Mouse (Mus musculus): ENCODE measurements around the gene Plin3. TPM values are rescaled to one million over a fixed set of nuclear protein-coding genes. Genes with fewer than 3 reads are reported as not detected.

Plin3 gene
- total RNA-seq (2017): 17.1 and 23.8 TPM in 2 replicates

DNA sequence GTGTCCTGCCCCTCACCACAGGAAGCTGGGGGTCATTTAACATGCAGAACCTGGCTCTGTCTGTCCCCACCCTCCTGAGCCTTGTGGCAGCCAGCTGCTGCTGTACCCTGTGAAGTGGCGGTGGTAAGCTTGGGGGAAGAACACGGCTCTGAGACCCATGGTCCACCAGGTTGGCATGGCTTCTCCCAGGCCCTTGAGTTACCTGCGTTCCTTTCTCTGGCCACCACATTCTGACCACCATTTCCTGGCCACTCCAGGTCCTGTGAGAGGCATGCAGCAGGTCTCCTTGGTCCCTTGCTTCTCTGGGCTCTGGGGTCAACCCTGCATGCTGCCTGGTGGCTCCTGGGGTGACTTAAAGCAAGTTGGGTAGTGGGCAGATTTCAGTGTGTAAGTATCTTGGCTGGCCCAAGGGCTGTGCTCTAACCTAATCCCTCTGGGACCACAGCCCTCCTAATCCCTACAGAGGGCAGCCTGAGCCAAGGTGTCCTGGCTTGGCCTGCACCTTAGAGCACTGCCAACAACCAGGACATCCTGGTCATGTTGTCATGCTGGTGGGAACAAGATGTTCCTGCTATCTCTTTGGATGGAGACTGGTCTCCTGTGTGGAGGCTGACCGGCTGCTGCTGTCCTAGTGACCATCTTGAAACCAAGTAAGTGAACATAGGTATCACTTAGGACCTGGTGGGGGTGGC, at the start of gene Plin3:
Plin3 (minus strand) TSS at position 343 of the 692 bp plus-strand sequence.
- no peak for ATAC-seq (replicated peaks in 1 of 2; ENCODE audit: insufficient read depth in 1 of 2, low FRiP score in 2 of 2, low TSS enrichment in 1 of 2, low read depth in 1 of 2, poor library complexity in 2 of 2, severe bottlenecking in 2 of 2)

DNA sequence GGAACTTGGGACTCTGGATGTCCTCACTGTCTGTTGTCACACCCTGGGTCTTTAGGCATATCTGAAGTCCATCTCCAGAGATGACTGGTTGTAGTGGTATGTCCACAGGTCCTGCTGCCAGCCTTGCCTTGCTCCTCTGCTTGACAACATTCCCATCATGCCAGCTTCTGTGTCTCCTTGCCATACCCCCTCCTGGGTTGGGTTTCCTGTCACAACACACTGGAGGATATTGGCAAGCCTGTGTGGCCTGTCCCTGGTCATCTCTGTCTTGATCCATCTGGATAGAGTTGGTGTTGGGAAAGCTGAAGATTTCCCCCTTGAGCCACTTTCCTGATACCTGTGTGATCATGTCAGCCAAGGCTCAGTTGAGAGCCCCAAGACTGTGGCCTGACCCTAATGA, 48.0 kb upstream of the Plin3 start:
- no peak for ATAC-seq (replicated peaks in 1 of 2; ENCODE audit: insufficient read depth in 1 of 2, low FRiP score in 2 of 2, low TSS enrichment in 1 of 2, low read depth in 1 of 2, poor library complexity in 2 of 2, severe bottlenecking in 2 of 2)

DNA sequence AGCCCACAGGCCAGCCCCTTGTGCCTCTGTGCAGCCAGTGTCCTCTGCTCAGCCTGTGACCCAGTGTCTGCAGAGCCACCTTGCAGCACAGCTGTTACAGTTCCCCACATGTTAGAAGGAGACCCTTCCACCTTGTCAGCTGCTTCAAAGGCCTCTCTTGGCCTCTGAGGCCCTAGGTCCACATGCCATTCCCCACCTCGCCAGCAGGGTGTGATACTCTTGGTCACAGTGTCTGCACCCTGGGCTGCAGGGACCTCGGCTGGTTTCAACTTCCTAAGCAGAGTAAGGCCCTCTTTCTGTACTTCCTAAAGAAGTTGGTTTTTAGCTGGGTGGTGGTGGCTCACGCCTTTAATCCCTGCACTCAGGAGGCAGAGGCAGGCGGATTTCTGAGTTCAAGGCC, 46.2 kb upstream of the Plin3 start:
- ATAC-seq (replicated peaks in 1 of 2; ENCODE audit: insufficient read depth in 1 of 2, low FRiP score in 2 of 2, low TSS enrichment in 1 of 2, low read depth in 1 of 2, poor library complexity in 2 of 2, severe bottlenecking in 2 of 2): peak; percentile 66 to 68

DNA sequence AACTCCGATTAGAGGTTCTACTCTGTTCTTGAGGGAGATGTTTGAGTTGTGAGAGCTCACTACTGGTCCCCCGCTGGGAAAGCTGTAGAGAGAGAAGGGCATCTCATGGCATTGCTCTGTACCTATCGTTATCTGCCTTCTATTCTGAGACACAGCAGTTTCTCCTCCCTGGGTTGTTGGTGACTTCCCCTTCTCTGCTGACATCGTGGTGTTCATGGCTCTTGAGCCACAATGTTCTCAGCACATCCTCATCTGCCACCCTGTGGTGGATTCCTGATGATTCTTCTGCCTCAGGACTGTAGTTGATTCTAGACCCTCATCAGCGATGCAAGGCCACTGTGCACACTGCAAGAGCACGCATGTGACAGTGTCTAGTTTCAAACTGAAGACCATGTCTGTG, 45.1 kb upstream of the Plin3 start:
- ATAC-seq (replicated peaks in 1 of 2; ENCODE audit: insufficient read depth in 1 of 2, low FRiP score in 2 of 2, low TSS enrichment in 1 of 2, low read depth in 1 of 2, poor library complexity in 2 of 2, severe bottlenecking in 2 of 2): peak; percentile 29 to 44; a peak in 2 of 4 replicates

DNA sequence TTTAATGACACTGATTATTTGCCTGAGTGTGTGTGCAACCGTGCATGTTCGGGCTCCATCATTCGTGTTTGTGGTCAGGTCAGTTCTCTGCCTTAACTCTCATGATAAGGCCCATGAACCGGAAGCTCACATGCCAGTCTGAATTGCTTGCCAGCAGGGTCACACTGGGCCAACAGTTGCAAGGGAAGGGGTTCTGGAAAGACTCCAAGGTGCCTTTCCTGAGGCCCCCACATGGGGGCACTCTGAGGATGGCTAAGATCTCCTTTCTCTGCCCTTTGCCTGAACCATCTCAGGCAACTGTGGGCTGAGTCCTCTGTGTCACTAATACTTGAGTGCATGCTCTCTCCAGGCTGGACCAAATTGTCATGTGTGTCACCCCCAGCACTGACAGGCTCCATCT, 44.5 kb upstream of the Plin3 start:
- peak; percentile 63 to 68 for ATAC-seq (replicated peaks in 1 of 2; ENCODE audit: insufficient read depth in 1 of 2, low FRiP score in 2 of 2, low TSS enrichment in 1 of 2, low read depth in 1 of 2, poor library complexity in 2 of 2, severe bottlenecking in 2 of 2)

DNA sequence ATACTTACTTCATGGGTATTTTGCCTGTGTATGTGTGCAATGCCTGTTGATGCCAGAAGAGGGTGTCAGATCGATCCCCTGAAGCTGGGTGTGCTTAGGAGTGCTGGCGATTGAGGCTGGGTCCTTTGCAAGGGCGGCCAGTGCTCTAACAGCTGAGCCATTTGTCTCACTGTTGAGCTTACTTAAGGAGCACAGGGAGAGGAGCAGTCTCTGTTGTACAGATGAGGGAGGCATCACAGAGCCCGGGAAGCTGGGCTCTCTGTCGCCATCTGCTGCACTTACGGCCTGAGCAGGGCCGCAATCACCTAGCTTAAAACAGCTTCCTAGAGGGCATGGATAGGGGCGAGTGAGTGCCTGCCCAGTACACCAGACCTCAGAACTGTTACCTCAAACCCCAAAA, 40.3 kb upstream of the Plin3 start:
- no peak for ATAC-seq (replicated peaks in 1 of 2; ENCODE audit: insufficient read depth in 1 of 2, low FRiP score in 2 of 2, low TSS enrichment in 1 of 2, low read depth in 1 of 2, poor library complexity in 2 of 2, severe bottlenecking in 2 of 2)

DNA sequence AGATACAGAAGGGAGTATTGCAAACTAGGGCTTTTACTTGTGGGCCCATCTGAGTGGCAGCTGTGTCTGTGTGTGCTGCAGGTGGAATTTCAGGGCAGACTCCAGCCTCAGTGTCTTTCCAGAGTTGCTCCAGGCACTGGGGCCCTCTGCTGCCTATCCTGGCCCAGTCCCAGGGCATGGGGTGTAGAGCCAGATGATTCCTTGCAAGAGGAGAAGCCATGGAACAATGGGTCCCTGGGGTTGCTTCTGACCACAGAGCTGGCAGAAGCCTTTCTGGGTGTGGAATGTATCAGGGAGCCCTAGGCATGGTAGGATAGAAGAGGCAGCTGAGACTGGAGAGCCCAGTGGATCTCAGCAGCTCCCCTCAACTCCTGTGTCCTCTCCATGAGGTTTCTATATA, 38.6 kb upstream of the Plin3 start:
- ATAC-seq (replicated peaks in 1 of 2; ENCODE audit: insufficient read depth in 1 of 2, low FRiP score in 2 of 2, low TSS enrichment in 1 of 2, low read depth in 1 of 2, poor library complexity in 2 of 2, severe bottlenecking in 2 of 2): no peak

DNA sequence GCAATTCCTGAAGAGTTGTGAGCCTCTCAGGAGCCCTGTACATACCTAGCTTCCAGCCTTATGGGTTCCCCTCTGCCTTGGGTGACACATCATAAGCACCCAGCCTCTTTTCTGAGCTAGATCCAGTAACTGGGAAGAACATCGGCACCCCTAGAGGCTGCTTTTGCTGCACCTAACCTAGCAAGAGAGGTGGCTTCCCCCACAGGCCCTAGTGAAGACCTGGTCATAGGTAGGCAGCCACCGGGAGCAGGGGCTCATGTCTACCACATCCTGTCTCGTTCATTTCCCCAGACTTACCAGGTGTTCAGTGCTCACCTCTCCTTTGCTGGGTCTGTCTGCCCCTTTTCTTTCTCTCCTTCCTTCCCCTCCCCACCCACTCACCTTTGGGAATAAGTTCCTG, 37.7 kb upstream of the Plin3 start:
- ATAC-seq (replicated peaks in 1 of 2; ENCODE audit: insufficient read depth in 1 of 2, low FRiP score in 2 of 2, low TSS enrichment in 1 of 2, low read depth in 1 of 2, poor library complexity in 2 of 2, severe bottlenecking in 2 of 2): no peak

DNA sequence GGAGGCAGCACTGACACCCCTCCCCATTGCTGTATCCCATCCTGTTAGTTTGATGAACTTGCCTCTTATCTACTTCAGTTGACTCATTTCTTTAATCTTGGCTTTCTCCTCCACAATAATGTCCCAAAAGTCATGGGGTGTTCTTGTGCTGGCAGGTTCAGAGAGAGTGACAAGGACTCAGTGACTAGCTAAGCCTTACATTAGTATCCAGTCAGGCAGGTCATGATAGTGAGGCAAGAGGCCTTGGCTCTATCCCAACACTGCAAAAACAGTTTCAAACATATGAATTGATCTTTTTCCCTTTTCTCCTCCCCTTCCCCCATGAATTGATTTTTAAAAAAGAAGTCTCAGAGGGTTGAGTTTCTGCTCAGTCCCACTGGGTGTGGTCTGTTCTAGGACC, 36.6 kb upstream of the Plin3 start:
- ATAC-seq (replicated peaks in 1 of 2; ENCODE audit: insufficient read depth in 1 of 2, low FRiP score in 2 of 2, low TSS enrichment in 1 of 2, low read depth in 1 of 2, poor library complexity in 2 of 2, severe bottlenecking in 2 of 2): no peak

DNA sequence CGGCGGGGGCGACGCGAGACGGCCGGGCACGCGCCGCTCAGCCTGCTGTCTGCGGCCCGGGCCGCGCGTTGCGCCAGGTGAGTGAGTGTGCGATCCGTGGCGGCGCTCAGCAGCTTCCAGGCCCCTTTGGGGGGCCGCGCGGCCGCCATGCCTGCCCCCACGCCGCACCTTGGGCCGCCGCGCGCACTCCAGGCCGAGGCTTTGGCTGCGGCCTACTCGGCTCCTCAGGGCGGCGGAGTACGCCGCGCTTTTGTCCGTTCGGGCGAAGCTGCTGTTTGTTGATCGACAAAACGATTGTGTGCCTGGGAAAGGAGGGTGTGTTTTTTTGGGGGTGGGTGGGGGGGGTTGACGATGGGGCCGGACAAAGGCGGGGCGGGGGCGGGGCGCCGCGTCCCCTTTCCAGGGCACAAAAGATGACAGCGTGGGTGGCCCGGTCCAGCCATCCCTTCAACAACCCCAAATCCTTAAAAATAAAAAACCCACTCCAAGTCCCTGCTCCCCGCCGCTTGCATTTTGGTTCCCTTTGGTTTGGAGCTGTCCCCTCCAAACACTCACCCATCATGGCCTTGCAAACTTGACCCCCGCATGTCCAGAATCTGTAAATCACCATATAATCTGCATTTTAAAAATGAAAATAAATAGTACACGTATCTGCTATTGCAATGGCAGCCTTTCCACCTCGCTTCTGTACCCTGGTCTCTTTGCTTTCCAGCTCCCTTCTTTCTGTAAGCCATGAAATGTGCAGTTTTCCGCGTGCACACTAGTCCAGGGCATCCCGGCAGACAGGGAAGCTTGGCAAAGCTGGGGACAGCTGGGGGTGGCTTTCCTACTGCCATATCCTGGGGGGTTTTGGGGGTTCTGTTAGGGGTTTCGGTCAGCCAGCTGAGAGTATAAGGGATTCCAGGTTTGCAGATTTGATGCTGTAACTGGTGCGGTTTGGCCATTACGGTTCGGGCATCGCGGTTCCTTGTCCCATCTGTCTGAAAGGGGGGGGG, 33.8 kb upstream of the Plin3 start:
- no peak for ATAC-seq (replicated peaks in 1 of 2; ENCODE audit: insufficient read depth in 1 of 2, low FRiP score in 2 of 2, low TSS enrichment in 1 of 2, low read depth in 1 of 2, poor library complexity in 2 of 2, severe bottlenecking in 2 of 2)

DNA sequence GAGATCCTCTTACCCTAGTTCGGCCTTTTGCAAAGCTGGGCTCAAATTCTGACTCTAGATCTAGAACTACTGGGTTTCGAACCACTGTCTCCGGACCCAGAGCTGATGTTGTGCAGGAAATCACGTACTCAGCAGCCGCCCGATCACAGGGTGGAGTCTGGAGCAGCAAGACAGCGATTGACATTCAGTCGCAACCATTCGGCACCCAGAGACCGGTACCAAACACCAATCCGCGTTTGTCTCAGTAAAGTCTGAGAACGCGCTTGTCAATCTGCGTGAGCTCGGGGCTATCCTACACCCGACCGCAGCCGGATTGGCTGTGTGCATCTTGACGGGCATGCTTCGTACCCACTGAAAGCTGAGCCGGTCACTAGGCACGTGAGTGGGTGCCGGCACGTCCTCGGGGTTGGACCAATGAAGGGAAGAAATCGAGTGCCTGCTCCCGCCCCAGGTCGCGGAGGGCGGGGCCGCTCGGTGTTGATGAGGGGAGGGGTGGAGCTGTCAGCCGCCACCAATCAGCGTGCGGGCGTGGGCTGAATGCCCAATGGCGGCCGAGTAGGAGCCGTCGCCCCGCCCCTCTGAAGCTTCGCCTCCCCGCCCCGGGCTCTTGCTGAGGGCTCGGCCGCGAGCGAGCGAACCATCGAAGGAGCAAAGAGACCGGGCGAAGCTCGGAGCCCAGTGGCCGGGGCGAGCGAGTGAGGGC, 32.9 kb upstream of the Plin3 start, which contains the start of gene Kdm4b:
Kdm4b (plus strand) TSS at position 613 of the 703 bp plus-strand sequence.
- peak; percentile 98 to 99 for ATAC-seq (replicated peaks in 1 of 2; ENCODE audit: insufficient read depth in 1 of 2, low FRiP score in 2 of 2, low TSS enrichment in 1 of 2, low read depth in 1 of 2, poor library complexity in 2 of 2, severe bottlenecking in 2 of 2)

DNA sequence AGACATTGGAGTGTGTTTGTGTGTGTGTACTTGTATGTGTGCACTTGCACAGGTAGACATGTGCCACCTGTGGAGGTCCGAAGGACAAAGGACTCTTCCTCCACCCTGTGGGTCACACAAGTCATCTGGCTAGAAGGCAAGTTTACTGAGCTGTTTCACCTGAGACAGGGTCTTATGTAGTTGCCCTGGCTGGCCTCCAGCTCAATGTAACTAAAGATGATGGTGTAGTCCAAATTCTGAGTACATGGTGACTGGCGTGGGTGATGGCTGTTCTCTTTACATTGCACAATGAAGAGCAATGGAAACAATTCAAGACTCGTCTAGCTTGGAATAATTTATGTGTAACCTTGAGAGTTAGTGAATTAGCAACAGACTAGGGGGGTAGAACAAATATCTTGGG, 31.7 kb upstream of the Plin3 start:
- no peak for ATAC-seq (replicated peaks in 1 of 2; ENCODE audit: insufficient read depth in 1 of 2, low FRiP score in 2 of 2, low TSS enrichment in 1 of 2, low read depth in 1 of 2, poor library complexity in 2 of 2, severe bottlenecking in 2 of 2)

DNA sequence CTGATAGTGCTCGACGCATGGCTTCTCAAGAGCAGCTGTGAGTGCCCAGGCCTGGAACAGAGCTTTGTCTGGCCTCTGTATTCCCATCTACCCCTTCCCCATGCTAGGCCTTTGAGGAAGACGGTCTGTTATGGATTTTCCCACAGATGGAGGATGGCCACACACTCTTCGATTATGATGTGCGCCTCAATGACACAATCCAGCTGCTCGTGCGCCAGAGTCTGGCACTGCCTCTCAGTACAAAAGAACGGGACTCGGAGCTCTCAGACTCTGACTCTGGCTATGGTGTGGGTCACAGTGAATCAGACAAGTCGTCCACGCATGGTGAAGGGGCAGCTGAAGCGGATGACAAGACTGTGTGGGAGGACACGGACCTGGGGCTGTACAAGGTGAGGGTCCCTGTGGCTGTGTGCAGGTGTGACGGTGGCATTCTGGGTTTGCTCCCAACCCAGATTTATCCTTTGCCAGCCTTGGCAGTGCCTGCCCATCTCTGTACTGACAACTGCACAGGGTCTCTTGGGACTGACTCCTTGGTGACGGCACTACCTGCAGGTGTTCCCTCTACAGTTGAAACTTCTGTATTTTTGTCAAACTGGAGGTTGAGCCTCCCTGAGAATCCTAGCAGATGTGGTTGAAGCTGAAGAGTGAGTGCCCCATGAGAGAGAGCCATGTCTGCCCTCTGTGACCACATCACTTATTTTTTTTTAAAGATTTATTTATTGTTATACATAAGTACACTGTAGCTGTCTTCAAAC, 16.7 kb upstream of the Plin3 start:
- ATAC-seq (replicated peaks in 1 of 2; ENCODE audit: insufficient read depth in 1 of 2, low FRiP score in 2 of 2, low TSS enrichment in 1 of 2, low read depth in 1 of 2, poor library complexity in 2 of 2, severe bottlenecking in 2 of 2): no peak

DNA sequence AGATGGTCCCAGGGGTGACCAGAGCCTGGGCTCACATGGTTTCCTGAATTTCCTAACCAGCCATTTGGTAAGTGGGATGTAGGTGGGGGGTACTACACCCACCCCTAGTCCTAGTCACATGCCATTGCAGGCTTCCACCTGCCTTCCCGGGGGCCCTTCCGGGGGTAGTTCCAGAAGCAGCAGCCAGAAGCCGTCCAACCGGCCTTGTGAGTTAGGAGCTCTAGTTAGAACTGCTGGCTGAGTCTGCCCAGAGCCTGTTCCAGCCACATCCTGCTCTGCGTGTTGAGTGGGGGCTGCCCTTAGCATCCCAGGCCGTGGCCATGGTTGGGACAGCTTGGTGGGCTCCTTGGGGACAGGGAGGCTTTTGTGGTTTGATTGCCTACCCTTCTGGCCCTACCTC, 15.4 kb upstream of the Plin3 start:
- no peak for ATAC-seq (replicated peaks in 1 of 2; ENCODE audit: insufficient read depth in 1 of 2, low FRiP score in 2 of 2, low TSS enrichment in 1 of 2, low read depth in 1 of 2, poor library complexity in 2 of 2, severe bottlenecking in 2 of 2)

DNA sequence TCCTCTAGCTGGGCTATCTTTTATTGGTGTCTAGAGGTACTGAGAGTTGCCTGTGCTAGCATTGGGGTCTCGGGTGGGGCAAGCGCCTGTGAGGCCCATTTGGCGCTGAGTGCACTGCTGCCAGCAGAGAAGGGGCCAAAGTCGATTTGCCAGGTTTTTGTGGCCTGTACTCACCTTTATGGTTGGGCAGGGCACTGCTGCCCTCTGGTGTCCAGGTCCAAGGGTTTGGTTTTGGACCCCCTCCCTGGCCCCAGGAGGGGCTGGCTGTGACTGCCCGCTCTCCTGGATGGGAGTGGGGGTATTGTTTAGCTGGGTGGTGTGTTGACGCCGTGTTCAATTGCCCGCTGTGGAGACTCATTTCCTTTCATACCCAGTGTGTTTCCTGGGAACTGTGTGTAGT, 13.2 kb upstream of the Plin3 start:
- ATAC-seq (replicated peaks in 1 of 2; ENCODE audit: insufficient read depth in 1 of 2, low FRiP score in 2 of 2, low TSS enrichment in 1 of 2, low read depth in 1 of 2, poor library complexity in 2 of 2, severe bottlenecking in 2 of 2): no peak

DNA sequence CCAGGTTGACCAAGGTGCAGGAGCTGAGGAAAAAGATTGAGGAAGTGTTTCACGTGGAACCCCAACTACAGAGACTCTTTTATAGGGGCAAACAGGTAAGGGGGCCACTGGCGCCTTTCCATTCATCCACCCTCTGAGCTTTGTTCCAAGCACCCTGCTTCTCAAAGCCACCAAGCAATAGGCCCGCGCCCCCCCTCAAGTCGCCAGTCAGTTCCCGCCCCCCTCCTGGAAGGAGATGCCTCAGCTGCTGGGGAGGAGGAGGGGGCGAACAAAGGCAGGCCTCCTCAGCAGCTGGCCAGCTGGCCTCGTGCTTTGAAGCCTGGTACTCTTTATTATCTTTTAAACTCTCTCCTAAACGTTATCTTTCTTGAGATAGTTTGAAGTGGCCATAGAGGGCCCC, 12.5 kb upstream of the Plin3 start:
- no peak for ATAC-seq (replicated peaks in 1 of 2; ENCODE audit: insufficient read depth in 1 of 2, low FRiP score in 2 of 2, low TSS enrichment in 1 of 2, low read depth in 1 of 2, poor library complexity in 2 of 2, severe bottlenecking in 2 of 2)

DNA sequence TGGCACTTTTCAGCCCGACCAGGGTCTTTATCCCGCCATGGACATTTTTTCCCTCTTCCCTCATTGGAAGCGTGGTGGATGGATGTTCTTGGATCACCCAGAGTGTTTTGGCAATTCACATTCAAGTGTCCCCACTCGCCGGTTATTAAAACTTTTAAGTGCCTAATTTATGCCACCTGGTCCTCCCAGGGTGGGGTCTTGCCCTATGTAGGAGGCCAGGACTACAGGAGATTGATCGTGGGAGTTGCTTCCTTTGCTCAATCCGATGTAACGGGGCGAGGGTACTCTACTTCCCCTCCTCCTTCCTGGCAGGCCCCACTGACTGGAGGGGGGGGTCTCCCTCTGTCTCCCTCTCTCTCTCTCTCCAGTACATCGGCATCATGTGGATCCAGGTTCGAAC, 12.0 kb upstream of the Plin3 start:
- no peak for ATAC-seq (replicated peaks in 1 of 2; ENCODE audit: insufficient read depth in 1 of 2, low FRiP score in 2 of 2, low TSS enrichment in 1 of 2, low read depth in 1 of 2, poor library complexity in 2 of 2, severe bottlenecking in 2 of 2)

All from hematopoietic stem cell, adult 5-6 weeks (primary cell).